Mouse (Mus musculus) brain, embryonic 14.5 days (tissue): ENCODE data around the gene Ube2n.
A peak's percentile ranks its signal among the peaks of the same experiment; 100 is the strongest.

ENCODE experiments used
- CTCF ChIP-seq: fragments of 200-500 bp; IDR thresholded peaks from 2 replicates; pipeline ENCODE4 v1.5.1; 2012; ENCODE audit warnings: inconsistent platforms, mild to moderate bottlenecking, moderate library complexity, borderline replicate concordance; ENCODE audit not compliant: insufficient read depth, insufficient read length; ENCODE audit errors: extremely low read depth
- POLR2A ChIP-seq: fragments of 200-500 bp; IDR thresholded peaks from 2 replicates; pipeline ENCODE4 v1.6.1; 2012; ENCODE audit warnings: mild to moderate bottlenecking, inconsistent platforms, borderline replicate concordance; ENCODE audit not compliant: poor library complexity, insufficient read depth, insufficient read length, severe bottlenecking; ENCODE audit errors: extremely low read depth

DNA sequence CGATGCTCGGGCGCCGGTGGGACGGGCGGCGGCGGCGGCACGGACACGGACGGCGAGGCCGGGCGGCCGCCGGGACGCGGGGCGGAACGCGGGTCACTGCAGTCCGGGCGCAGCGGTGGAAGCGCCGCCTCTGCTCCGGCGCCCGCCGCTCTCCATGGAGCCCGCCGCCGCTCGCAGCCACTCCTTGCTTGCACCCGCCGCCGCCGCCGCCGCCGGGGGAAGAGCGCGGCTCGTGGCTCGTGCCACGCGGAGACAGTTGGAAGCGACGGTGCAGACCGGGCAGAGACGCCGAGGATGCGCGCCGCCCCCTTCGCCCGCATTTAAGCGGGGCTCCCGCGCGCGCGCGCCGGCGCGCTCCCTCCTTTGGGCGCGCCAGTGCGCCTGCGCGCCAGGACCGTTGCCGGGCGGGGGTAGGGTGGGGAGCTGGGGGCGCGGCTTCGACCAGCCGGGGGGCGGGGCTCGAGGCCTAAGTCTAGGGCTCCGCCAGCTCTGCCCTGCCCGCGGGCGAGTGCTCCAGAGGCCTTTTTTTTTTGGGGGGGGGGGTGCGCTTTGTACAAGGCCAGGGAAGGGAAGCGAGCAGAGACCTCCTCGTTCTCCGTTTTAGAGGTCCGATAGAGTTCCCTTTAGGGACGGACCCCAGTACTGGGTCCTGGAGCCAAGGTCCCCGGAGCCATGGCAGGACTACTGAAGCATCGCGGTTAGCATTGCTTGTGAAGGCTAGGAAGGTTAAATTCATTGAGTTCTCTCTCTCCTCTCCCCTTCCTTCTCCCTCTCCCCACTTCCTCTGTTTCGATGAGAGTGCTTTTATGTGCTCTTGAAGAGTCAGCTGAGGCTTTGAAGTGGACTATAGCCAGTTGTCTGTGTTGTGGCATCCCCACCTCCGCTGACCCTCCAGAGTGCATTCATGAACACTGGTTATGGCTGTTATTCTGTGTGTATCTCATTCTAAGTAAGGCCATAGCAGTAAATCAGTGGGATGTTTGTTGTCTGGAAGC, 49.2 kb downstream of the Ube2n start, which contains the start of gene Nudt4:
- TF ChIP-seq CTCF (no peak), POLR2A (peak; percentile 94)
